Mouse (Mus musculus): ENCODE results near the gene Zbtb16.

- no peak for TF ChIP-seq CTCF (conservative IDR thresholded peaks at IDR 0.05; ENCODE audit: insufficient read depth, insufficient read length, low read depth, low read length)
- no peak for TF ChIP-seq POLR2A (IDR thresholded peaks at IDR 0.05; ENCODE audit: low read depth, low read length)
Measured at GRCm38 (mm10) chr9:48872896-48873295, 36.9 kb upstream of the Zbtb16 start.

Data from kidney, adult 2 months (tissue).